ENCODE assay signal across 24 mouse cellular contexts in genomic region chr1:83067205-83067604, GRCm38 (mm10). TPM values are rescaled to one million over a fixed set of nuclear protein-coding genes. Genes with fewer than 3 reads are reported as not detected.
"Had no signal": no experiment of that assay in that cellular context is flagged by ENCODE, and none has a peak within 500 bp of the region (broad histone marks: within the 10 kb centered on the region; RNA-seq: fewer than 3 reads in every experiment).

No protein-coding gene starts in this region.

- H3K9me3 ChIP-seq: limb, embryonic 12.5 days; liver, embryonic 13.5 days; lung, embryonic 15.5 days; midbrain, embryonic 15.5 days; neural tube, embryonic 12.5 days had no signal

- H3K9ac ChIP-seq: limb, embryonic 12.5 days; liver, embryonic 13.5 days; liver, postnatal 0 days; lung, embryonic 15.5 days; midbrain, embryonic 15.5 days; neural tube, embryonic 12.5 days had no signal

- H3K4me1 ChIP-seq: limb, embryonic 12.5 days; liver, embryonic 13.5 days; lung, embryonic 15.5 days; megakaryocyte, embryonic 14.5 days; midbrain, embryonic 15.5 days; neural tube, embryonic 12.5 days had no signal

- ATAC-seq: liver, postnatal 0 days; midbrain, embryonic 15.5 days had no signal

- H3K27me3 ChIP-seq: limb, embryonic 12.5 days; liver, embryonic 13.5 days; lung, embryonic 15.5 days; megakaryocyte, embryonic 14.5 days; midbrain, embryonic 15.5 days; neural tube, embryonic 12.5 days had no signal

- H3K27ac ChIP-seq: layer of hippocampus, adult 2 months; limb, embryonic 12.5 days; liver, embryonic 13.5 days; lung, embryonic 15.5 days; macrophage; midbrain, embryonic 15.5 days; neural tube, embryonic 12.5 days had no signal

- H3K36me3 ChIP-seq: limb, embryonic 12.5 days; liver, embryonic 13.5 days; lung, embryonic 15.5 days; midbrain, embryonic 15.5 days; neural tube, embryonic 12.5 days had no signal

- H3K4me2 ChIP-seq: limb, embryonic 12.5 days; liver, embryonic 13.5 days; lung, embryonic 15.5 days; midbrain, embryonic 11.5 days; midbrain, embryonic 15.5 days; neural tube, embryonic 12.5 days had no signal

- H3K4me3 ChIP-seq: layer of hippocampus, adult 2 months; limb, embryonic 12.5 days; liver, embryonic 13.5 days; lung, embryonic 15.5 days; megakaryocyte, embryonic 14.5 days; midbrain, embryonic 15.5 days; neural tube, embryonic 12.5 days had no signal

- DNase-seq: kidney, adult 8-10 months; kidney, postnatal 25 days; liver; liver, embryonic 13.5 days; liver, postnatal 0 days; lung, postnatal 14 days; thymus, postnatal 36 days had no signal

RNA-seq across cellular contexts. Expression of gene Krtap28-13, which starts 6.5 kb away (rescaled TPM):
- total RNA-seq: layer of hippocampus, adult 2 months; layer of hippocampus, postnatal 25 days; left cerebral cortex, adult 8-10 months; left cerebral cortex, postnatal 25 days; monocyte, adult 5-6 weeks; neutrophil, adult 5-6 weeks had no signal
- polyA plus RNA-seq: kidney, embryonic 16.5 days; limb, embryonic 12.5 days; liver, embryonic 13.5 days; liver, postnatal 0 days; lung, embryonic 15.5 days; macrophage; midbrain, embryonic 11.5 days; midbrain, embryonic 15.5 days; neural tube, embryonic 12.5 days; spleen, adult 2 months; stomach, embryonic 16.5 days; thymus, postnatal 0 days had no signal

RNA-seq across cellular contexts. Expression of gene A030005K14Rik, which starts 8.0 kb away (rescaled TPM):
- total RNA-seq: layer of hippocampus, adult 2 months; layer of hippocampus, postnatal 25 days; left cerebral cortex, adult 8-10 months; left cerebral cortex, postnatal 25 days; monocyte, adult 5-6 weeks; neutrophil, adult 5-6 weeks had no signal
- polyA plus RNA-seq: kidney, embryonic 16.5 days; limb, embryonic 12.5 days; liver, embryonic 13.5 days; liver, postnatal 0 days; lung, embryonic 15.5 days; macrophage; midbrain, embryonic 11.5 days; midbrain, embryonic 15.5 days; neural tube, embryonic 12.5 days; spleen, adult 2 months; stomach, embryonic 16.5 days; thymus, postnatal 0 days had no signal

RNA-seq across cellular contexts. Expression of gene Gm47969, which starts 22.5 kb away (rescaled TPM):
- total RNA-seq: layer of hippocampus, adult 2 months; layer of hippocampus, postnatal 25 days; left cerebral cortex, adult 8-10 months; left cerebral cortex, postnatal 25 days; monocyte, adult 5-6 weeks; neutrophil, adult 5-6 weeks had no signal
- polyA plus RNA-seq: kidney, embryonic 16.5 days; limb, embryonic 12.5 days; liver, embryonic 13.5 days; liver, postnatal 0 days; lung, embryonic 15.5 days; macrophage; midbrain, embryonic 11.5 days; midbrain, embryonic 15.5 days; neural tube, embryonic 12.5 days; spleen, adult 2 months; stomach, embryonic 16.5 days; thymus, postnatal 0 days had no signal

RNA-seq across cellular contexts. Expression of gene Krtap28-10, which starts 24.9 kb away (rescaled TPM):
- total RNA-seq: layer of hippocampus, adult 2 months; layer of hippocampus, postnatal 25 days; left cerebral cortex, adult 8-10 months; left cerebral cortex, postnatal 25 days; monocyte, adult 5-6 weeks; neutrophil, adult 5-6 weeks had no signal
- polyA plus RNA-seq: kidney, embryonic 16.5 days; limb, embryonic 12.5 days; liver, embryonic 13.5 days; liver, postnatal 0 days; lung, embryonic 15.5 days; macrophage; midbrain, embryonic 11.5 days; midbrain, embryonic 15.5 days; neural tube, embryonic 12.5 days; spleen, adult 2 months; stomach, embryonic 16.5 days; thymus, postnatal 0 days had no signal

RNA-seq across cellular contexts. Expression of gene Slc19a3, which starts 29.0 kb away (rescaled TPM):
- total RNA-seq: monocyte, adult 5-6 weeks; neutrophil, adult 5-6 weeks had no signal
- polyA plus RNA-seq: liver, postnatal 0 days; macrophage had no signal
